Mouse (Mus musculus) cerebellum, adult 2 months (tissue): Measurements from ENCODE around the gene Ntf5.

ENCODE experiments used
- CTCF ChIP-seq: fragments of 200-500 bp; IDR thresholded peaks from 2 replicates; pipeline ENCODE4 v1.5.1; 2011; ENCODE audit warnings: low read depth, mild to moderate bottlenecking, control low read depth, low read length, moderate library complexity, borderline replicate concordance; ENCODE audit not compliant: insufficient read depth
- POLR2A ChIP-seq: fragments of 200-500 bp; IDR thresholded peaks from 2 replicates; pipeline ENCODE4 v1.6.1; 2011; ENCODE audit warnings: low read length, control low read depth, borderline replicate concordance; ENCODE audit not compliant: insufficient read depth

DNA sequence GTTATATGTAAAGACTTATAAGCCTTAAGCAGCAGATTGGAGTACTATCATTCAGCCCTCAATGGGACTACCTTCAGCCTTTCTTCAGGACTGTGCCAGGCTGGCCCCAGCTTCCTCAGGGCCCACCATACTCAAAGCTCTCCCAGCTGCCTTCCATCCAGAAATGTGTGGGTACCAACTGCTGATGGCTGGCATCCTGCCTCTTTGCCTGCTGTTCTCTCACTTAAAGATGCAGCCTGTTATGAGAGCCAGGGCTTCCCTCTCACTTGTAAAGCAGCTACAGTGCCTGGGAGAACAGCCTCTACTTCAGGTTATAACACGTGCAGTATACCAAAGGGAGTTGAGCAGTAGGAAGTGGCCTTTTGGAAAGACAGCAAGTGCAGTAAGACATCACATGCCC is 37.4 kb upstream of the Ntf5 start:
- TF ChIP-seq CTCF (no peak), POLR2A (no peak)
